Mouse (Mus musculus): ENCODE data around the gene Adamts7.

The Adamts7 gene

DNA sequence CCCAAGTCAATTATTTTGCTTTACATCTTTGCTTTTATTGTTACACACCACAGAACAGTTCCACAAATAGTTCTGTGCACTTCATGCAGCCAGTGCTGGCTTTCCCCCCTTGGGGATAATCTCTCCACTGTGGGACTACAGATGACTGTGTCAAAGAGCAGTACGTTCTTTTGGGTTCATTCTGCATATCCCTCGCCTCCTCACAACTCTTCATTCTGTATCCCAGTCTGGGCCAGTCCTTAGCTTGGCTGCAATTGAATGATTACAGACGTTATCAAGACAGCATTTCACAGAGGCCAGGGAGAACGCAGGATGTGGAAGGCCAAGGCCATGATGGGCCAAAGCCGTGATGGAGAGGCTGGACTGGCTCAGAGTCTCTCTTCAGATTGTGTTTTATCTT lies 16.0 kb upstream of the Adamts7 start:
- no peak for DNase-seq (ENCODE audit: low read depth, low spot score)

DNA sequence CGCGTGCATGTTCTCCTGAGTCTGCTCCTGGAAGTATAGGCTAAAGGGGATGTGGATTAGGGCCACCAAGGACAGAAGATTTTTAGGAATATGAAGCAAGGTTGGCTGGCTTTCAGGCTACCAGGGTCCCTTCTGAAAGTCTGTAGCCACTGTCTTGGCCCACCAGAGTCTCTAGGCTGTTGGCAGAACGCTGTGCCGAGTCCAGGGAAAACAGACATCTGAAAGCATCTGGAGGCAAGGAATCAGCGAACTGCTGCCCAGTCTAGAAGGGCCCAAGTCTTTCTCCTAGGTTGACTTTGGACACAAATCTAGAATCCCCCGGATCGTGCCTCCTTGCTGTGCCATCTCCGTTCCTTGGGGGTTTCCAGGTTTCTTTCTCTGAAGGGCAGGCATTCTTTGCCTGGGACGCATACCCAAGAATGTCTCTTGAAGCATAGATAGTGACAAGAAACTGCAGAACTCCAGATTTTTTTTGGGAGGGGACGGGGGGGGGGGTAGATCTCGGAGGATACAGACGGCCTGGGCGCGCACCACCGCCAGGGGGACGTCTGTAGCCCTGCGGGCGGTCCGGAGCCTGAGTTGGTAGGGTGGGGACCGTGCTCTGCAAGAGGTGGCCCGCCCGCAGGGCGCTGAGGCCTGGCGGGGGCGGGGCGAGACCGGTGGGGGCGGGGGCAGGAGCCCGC lies 485 bp upstream of the Adamts7 start:
- DNase-seq (ENCODE audit: low read depth, low spot score) = peak; percentile 53

DNA sequence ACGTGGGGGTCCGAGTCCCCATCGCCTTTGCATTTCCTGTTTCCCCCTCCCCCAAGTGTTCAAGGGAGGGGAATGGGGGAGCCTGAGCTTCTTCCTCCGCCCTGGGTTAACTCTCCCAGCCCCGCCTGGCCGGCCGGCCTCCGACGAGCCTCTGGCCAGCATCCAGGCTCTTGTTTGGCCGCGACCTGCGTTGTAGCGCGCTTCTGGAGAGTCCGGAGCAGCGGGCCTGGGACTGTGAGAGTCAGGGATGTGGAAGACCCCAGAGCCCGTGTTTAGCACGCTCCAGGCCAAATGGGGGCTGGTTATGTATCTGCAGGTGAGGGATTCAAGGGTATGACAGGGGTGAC lies 853 bp downstream of the Adamts7 start:
- no peak for DNase-seq (ENCODE audit: low read depth, low spot score)

DNA sequence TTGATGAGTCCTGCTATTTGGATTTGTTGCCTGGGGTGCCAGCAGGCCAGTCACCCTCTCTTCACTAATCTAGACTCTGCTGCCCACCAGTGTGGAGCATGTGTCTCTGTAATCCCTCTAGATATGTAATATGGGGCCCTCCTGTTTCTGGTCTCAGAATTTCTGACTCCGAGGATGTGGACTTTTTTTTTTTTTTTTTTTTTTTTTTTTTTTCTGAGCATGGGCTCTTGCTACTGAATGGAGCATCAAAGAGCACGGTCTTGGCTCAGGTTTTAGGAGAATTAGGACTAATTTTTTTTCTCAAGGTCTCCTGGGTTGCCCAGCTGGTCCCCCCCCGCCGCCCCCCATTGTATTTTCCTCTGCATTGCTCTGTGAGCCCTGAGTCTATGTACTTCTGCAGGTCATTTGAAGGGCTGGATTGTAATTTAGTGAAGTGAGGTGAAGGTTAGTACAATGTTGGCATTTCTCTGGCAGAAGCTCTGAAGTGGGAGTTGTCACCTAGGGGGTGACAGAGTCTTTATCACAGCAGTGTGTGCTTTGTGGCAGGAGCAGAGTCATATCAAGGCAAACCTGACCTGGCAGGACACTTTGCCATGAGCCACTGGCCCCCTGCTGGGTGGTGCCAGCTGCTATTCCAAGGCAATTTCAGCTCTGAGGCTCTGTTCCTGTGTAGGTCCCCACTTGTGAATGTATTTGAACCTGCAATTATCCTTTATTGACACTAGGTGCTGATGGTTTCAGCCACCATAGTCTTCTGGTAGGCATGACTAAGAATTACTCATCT lies 2.0 kb downstream of the Adamts7 start:
- DNase-seq (ENCODE audit: low read depth, low spot score) = no peak

DNA sequence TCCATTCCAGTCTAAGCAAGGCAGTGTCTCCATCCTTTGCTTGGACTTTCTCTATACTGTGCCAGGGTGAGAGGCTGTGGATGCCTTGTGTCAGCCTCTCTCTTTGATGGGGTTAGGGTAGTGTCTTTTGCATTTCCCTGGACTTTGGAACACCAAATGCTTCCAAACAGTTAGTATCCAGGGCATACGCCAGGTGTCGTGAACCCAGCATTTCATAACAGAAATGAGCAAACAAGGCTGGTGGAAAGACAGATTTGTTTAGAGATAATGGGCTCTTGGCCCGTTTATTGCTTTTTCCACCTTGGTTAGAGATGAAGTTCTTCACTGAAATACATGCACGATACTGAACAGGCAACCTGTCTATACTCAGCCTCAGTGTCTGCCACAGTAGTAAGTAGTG lies 2.7 kb downstream of the Adamts7 start:
- no peak for DNase-seq (ENCODE audit: low read depth, low spot score)

DNA sequence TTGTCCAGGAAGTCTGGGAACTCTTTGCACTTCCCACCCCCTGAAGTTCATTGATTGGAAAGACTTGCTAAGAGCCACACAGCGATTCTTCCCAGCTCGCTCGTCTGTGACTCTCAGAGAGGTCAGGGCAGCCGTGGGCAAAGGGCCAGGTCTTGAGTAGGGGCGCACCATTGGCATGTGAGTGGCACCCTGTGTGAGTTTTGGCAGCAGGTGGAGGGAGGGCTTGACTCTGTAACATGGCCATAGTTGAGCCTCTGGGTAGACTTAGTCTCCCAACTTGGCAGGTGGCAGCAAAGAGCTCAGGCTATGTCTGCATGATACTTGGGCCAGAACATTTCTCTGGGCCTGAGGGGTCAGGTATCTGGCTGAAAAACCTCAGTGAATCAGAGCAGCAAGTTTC lies 3.7 kb downstream of the Adamts7 start:
- DNase-seq (ENCODE audit: low read depth, low spot score) = no peak

DNA sequence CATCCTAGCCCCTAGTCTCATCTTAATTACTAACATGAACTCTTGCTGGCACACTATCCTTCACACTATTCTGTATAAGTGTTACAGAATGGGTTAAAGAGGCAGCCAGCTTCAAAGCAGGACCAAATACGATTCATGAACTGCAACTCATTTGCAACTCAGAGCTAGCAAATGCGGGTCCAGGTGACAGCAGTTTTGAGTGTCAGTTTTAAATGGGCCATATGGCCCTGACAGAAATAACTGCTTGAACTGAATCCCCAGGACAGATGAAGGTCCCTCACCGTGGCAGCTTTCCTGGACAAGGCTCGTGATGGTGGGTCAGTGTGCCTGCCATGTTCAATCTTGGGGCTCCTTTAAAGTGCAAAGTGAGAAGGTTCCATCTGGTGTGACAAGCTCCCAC lies 7.1 kb downstream of the Adamts7 start:
- no peak for DNase-seq (ENCODE audit: low read depth, low spot score)

DNA sequence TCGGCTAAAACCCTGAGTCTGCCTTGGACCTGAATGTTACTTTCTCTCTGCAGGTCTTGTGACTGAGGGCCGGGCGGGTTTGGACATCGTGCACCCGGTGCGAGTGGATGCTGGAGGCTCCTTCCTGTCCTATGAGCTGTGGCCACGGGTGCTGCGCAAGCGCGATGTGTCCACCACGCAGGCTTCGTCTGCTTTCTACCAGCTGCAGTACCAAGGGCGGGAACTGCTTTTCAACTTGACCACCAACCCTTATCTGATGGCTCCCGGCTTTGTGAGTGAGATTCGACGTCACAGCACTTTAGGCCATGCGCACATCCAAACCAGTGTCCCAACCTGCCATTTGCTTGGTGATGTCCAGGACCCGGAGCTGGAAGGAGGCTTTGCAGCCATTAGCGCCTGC lies 8.6 kb downstream of the Adamts7 start:
- no peak for DNase-seq (ENCODE audit: low read depth, low spot score)

DNA sequence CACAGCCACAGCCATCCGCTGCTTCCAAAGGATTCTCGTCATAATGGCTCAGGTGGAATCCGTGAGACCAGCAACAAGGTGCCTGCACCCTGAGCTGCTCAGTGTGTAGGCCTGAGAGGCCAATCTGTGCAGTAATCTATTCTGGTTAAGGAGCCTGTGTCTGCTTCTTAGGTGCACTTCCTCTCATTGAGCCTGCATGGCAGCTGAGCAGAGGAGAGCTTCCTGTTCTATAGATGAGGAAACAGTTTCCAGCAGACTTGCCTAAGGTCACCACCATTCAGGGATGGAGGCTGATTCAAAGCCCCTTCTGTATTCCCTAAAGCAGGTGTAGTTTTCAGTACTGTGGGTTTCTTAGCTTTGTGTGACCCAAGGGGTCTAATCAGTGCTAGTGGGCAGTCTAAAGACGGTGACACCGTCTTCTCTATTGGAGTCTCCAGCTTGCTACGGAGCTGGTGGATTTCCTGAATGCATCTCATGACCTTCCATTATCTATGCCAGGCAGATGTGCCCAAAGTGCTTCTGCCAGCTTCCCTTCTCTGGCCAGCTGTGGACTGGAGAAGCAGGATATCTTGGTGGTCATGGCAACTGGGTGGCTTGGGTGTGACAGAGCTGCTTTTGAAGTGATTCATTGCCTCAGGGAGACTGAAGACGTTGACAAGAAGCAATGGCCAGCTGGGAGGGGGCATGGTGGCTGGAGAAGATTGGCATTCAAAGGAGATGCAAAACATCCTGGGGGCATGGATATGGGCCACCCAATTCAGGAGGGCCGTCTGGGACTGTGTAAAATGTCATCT lies 9.9 kb downstream of the Adamts7 start:
- DNase-seq (ENCODE audit: low read depth, low spot score) = no peak

DNA sequence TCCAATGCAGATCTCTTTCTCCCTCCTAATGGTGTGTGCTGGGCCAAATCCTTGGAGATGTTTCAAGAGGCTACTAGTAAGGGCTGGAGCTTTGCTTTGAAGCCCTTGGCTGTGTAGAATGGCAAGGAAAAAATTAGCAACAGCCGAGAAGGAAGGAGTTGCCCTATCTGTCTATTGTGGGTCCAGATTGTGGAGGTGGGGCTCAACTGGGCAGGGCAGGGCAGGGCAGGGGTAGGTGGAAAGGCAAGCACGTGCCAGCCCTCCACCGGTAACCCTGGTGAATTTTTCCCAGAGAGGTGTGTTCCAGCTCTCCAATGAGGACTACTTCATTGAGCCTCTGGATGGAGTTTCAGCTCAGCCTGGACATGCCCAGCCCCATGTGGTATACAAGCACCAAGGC lies 10.5 kb downstream of the Adamts7 start:
- no peak for DNase-seq (ENCODE audit: low read depth, low spot score)

DNA sequence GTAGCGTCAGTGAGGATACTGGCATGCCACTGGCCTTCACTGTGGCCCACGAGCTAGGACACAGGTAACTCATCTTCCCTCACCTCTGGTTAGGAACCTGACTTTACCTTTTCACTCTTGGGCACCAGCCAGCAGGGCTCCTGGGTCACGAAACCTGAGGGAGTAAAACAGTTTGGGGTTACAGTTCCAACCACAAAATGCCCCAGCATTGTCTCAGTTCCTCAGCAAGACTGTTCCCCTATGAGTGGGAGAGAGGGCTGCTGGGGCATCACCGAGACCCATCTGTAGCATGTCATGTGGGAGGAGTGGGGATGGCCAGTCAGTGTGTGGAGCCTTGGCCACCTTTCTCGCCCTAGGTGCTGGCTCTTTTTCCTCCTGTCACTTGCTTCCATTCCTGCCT lies 16.5 kb downstream of the Adamts7 start:
- DNase-seq (ENCODE audit: low read depth, low spot score) = no peak

DNA sequence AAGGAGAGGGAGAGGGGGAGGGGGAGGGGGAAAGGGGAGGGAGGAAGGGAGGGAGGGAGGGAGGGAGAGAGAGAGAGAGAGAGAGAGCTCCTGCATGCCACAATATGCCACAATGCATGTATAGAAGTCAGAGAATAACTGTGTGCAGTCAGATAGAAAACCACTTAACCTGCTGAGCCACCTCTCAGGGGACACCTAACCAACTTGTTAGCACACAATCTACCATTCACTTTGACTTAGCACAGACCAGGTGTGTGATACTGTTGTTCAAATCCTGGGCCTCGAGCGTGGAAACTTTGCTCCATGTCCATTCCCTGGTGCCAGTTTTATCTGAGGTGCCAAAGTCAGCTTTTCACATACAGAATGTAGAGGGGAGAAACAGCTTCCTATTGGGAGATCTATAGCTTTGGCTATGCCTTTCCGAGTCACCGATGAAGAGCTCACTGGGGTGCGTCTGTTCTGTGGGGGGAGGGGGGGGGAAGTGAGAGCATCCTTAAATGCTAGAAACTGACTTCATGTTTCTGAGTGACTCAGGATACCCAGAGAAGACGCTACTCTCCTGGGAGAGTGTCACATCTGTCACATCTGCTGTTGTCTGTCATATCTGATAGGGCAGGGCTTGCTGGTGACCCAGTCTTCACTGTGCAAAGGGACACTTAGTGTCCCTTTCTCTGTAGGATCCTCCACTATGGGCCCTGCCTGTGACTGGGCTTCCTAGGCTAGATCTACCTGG lies 19.0 kb downstream of the Adamts7 start:
- DNase-seq (ENCODE audit: low read depth, low spot score) = no peak

DNA sequence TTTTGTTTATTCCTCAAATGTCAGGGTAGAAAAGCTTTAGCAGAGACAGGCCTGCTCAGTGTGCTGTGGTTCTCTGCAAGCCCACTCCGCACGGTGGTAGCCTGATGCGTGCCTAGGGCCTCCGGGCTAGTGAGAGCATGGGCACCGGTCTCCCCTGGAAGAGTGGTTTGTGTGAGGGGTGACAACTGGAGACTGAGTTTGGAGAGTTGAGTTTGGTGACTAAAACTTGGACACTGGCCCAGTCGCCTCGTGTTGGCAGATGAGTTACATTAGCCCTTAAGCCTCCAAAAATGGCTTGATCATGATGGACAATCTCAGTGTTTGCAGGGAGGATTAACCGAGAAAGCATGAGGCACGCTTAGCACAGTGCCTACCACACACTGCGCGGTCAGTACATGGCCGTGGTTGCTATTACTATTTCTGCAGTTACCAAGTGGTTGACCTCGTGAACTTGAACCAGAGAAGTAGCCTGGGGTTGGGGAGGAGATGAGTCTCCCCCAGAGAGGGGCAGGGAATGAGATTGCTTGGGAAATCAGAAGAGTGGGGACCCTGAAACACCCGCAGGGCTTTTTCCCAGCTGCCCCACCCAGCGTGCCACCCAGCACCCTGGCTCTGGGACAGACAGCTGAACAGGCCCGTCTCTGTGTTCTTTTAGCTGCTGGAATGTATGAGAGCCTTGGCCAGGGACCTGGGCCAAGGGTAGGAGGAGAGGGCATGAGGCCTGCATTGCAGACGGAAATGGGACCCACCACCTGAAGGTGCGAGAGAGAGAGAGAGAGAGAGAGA lies 20.0 kb downstream of the Adamts7 start:
- DNase-seq (ENCODE audit: low read depth, low spot score) = no peak

DNA sequence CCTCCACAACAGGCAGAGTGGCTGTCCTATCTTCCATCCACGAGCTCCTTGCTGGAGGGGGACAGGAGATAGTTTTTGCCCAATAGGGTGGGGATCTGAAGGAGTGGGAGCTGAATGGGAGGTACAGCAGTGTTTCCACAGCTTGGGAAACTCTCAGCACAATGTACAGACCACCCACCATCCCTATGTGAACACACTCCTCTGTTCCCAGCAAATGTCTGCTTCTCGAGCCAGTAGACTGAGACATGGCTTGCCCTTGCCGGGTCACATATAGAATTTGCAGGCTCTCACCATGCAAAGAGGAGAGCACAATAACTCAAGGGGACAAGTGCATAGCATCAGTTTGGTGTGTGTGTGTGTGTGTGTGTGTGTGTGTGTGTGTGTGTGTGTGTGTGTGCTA lies 20.7 kb downstream of the Adamts7 start:
- DNase-seq (ENCODE audit: low read depth, low spot score) = no peak

DNA sequence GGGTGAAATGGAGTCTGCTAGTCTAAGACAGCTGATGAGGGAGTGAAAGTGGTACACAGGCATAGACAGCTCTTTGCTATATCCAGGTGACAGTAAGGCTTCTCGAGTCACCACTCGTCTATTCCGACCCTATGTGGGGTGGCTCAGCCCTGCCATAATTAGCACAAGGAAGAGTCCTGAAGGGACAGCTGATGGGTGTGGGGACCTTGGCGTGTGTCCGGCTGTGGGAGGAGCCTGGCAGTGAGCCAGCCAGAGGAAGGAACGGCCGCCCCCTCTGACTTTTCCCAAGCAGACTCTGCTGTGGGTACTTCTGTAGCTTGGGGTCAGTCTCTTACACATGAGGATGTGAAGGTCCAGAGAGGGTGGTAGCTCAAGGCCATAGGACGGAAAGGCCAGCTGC lies 21.2 kb downstream of the Adamts7 start:
- no peak for DNase-seq (ENCODE audit: low read depth, low spot score)

DNA sequence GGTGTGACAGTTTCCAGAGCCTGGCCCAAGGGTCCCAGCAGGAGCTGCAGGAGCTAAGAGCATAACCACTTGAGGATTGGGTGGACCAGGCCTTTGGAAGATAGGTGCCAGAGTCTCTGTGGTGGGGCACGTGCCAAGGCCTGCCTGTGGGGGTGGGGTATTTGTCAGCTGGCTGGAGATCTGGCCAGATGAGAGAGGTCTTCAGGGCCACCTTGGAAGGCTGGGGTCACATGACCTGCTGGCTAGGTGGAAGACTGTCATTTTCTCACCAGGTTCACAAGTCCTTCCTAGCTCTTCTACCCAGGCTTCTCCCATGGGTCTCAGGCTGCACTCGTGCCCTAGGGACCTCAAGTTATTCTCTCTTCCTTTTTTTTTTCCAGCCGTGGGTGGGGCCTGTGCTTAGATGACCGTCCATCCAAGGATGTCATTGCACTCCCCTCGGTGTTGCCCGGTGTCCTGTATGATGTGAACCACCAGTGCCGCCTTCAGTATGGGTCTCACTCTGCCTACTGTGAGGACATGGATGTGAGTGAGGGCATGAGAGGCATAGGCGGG lies 22.6 kb downstream of the Adamts7 start:
- no peak for DNase-seq (ENCODE audit: low read depth, low spot score)

DNA sequence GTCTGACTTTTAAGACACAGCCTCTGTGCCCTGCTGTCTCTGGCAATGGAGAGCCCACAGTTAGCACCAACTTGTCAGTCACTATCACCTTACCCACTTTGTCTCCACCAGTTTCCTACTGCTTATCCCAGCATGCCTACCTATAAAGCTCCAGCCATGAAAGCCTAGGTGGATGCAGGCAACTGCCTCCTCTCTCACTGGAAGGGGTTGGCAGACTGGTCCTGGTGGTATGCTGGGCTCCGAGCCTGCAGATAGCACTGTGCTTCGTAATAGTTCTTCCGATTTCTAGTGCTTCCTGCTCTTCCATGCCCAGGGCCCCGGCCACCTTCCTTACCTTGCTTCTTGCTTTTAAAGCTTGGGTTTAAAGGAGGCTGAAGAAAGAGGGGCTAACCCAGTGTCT lies 26.0 kb downstream of the Adamts7 start:
- DNase-seq (ENCODE audit: low read depth, low spot score) = no peak

DNA sequence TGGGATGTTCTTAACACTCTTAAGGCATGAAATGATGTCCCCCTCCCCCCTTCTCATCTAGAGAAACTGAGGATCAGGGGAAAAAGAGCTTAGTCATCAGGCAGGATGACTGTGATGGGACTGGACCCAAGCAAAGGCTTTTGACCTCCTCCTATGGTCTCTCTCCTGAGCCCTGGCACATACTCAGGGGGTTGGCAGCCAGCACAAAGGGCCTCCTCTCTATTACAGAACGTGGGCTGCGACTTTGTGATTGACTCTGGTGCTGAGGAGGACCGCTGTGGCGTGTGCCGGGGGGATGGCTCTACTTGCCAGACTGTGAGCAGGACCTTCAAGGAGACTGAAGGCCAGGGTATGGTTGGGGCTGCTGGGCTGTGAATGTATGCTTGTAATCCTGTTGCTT lies 26.5 kb downstream of the Adamts7 start:
- DNase-seq (ENCODE audit: low read depth, low spot score) = no peak

DNA sequence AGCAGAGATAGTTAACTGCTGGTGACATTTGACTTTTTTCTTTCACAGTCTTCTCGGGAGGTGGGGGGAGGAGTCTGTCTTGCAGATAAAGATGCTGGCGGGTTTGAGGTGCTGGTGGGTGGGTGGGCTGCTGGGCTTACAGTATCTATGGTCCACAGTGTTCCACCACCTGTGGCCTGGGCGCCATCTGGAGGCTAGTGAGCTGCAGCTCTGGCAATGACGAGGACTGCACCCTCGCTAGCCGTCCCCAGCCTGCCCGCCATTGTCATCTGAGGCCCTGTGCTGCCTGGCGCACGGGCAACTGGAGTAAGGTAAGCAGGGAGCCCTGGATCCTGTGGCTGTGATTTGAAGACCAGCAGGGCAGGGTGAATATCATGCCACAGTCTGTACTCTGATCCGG lies 32.1 kb downstream of the Adamts7 start:
- DNase-seq (ENCODE audit: low read depth, low spot score) = no peak

DNA sequence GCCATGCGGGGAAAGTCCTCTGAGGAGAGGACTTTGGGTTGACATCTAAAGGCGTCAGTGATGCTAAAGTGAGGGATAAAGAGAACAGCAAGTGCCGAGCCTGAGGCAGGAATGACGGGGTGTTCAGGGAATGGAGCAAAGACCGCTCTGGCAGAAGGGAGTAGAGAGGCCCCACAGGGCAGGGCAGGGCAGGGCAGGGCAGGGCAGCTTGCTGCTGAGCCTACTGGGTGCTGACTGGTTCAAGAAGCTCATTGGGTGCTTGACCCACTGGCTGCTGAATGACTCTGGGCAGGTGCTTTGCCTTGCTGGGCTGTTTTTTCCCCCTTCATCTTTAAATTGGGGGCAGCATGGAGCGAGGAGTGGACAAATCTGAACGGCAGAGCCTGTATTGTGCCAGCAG lies 33.4 kb downstream of the Adamts7 start:
- DNase-seq (ENCODE audit: low read depth, low spot score) = no peak

DNA sequence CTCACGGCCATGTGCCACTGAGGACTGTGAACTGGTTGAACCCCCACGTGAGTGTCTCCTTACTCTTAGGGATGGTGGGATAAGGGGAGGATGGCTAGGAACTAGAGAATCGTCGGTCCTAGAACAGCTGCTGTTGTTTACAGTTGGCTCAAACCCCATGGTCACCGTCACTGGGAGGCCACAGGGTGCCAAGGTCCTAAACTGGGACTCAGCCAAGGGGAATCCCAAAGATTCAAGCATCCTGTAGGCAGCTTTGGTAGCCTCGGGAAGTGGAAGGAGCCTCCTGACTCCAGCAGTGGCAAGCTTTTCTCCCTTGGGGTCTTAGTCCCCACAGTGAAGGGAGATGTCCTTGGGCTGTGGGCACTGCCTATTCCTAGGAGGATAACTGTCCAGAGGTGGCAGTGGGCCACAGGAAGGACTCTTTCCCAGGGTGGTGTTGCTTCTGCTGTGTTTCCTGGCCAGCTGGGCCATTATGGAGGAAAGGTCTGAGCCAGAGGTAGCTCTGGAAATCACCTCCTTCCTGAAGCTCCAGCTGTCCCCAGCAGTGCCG lies 34.3 kb downstream of the Adamts7 start:
- DNase-seq (ENCODE audit: low read depth, low spot score) = no peak
